Mouse (Mus musculus) spleen, adult 2 months (tissue): ENCODE measurements at regions not wholly inside any gene's neighbourhood (a gene's known extent, or its start where the extent isn't known, plus 50 kb on each side); places are given as distances from the start of the nearest gene placed in this dataset.

Experiments used
- DNase-seq, 2 experiments: peaks; one replicate each; pipeline versions ENCODE4 v3.0.0 to v3.0.0-alpha.2; 2012 to 2021; ENCODE audit warnings: low spot score in 2 of 2, low read depth in 1 of 2
- H3K27ac ChIP-seq: fragments of 200-500 bp; 2 replicates; pipeline ENCODE4 v1.5.1; 2012; ENCODE audit warnings: low read length, inconsistent platforms; ENCODE audit not compliant: insufficient read depth
- H3K27me3 ChIP-seq: fragments of 200-500 bp; 2 replicates; pipeline ENCODE4 v1.6.1; 2012; ENCODE audit warnings: mild to moderate bottlenecking, moderate library complexity, low read length, inconsistent platforms; ENCODE audit not compliant: control insufficient read depth, insufficient read depth
- H3K36me3 ChIP-seq: fragments of 200-500 bp; 2 replicates; pipeline ENCODE4 v1.6.1; 2012; ENCODE audit warnings: mild to moderate bottlenecking, low read length, inconsistent platforms; ENCODE audit not compliant: control insufficient read depth, insufficient read depth
- H3K4me1 ChIP-seq: fragments of 200-500 bp; 2 replicates; pipeline ENCODE4 v1.6.1; 2011; ENCODE audit warnings: inconsistent platforms; ENCODE audit not compliant: control insufficient read depth, insufficient read depth, insufficient read length
- H3K4me3 ChIP-seq: fragments of 200-500 bp; 2 replicates; pipeline ENCODE4 v1.5.1; 2011; ENCODE audit warnings: mild to moderate bottlenecking, inconsistent platforms; ENCODE audit not compliant: insufficient read depth, insufficient read length; ENCODE audit errors: extremely low read depth
- CTCF ChIP-seq: fragments of 200-500 bp; IDR thresholded peaks from 2 replicates; pipeline ENCODE4 v1.5.1; 2011; ENCODE audit warnings: mild to moderate bottlenecking, inconsistent platforms; ENCODE audit not compliant: insufficient read depth, insufficient read length, insufficient replicate concordance; ENCODE audit errors: extremely low read depth
- POLR2A ChIP-seq: fragments of 200-500 bp; IDR thresholded peaks from 2 replicates; pipeline ENCODE4 v1.6.1; 2011; ENCODE audit warnings: low read depth, low read length, inconsistent platforms
- WGBS: fragments of 180-500 bp; shearing (Covaris S2); methylation state at CpG from one replicate; pipeline ENCODE4 v1.1.7; 2018; 5-methylcytosine and 5-hydroxymethylcytosine counted together

GRCm38 (mm10) chr9:32868936-32869335, 232.9 kb downstream of the Ets1 start:
- DNase-seq: no peak
- Histone ChIP-seq H3K4me3 (no peak overlapping the region), H3K27me3 (no peaks in the 10 kb centered on the region), H3K4me1 (no peaks in the 10 kb centered on the region; the same call in 1 of the 2 replicates), H3K27ac (no peak overlapping the region), H3K36me3 (no peaks in the 10 kb centered on the region)
- WGBS: 90% methylated on average over 8 of the region's 8 CpGs
- TF ChIP-seq CTCF: no peak
- no peak for TF ChIP-seq POLR2A

GRCm38 (mm10) chr9:32874306-32874875, 238.4 kb downstream of the Ets1 start:
- TF ChIP-seq CTCF (no peak), POLR2A (no peak)
- no peak overlapping the region for H3K27ac ChIP-seq
- DNase-seq: no peak
- peaks cover 2% of the 10 kb centered on the region; the same call in 1 of the 2 replicates for H3K4me1 ChIP-seq
- no peaks in the 10 kb centered on the region for H3K27me3 ChIP-seq
- 80% methylated on average over 6 of the region's 6 CpGs for WGBS
- H3K4me3 ChIP-seq: no peak overlapping the region
- H3K36me3 ChIP-seq: no peaks in the 10 kb centered on the region

GRCm38 (mm10) chr9:32882819-32883587, 247.0 kb downstream of the Ets1 start:
- Histone ChIP-seq H3K4me1 (no peaks in the 10 kb centered on the region), H3K27ac (no peak overlapping the region), H3K36me3 (no peaks in the 10 kb centered on the region), H3K27me3 (no peaks in the 10 kb centered on the region), H3K4me3 (no peak overlapping the region)
- WGBS: 83% methylated on average over 7 of the region's 7 CpGs
- no peak for DNase-seq
- no peak for TF ChIP-seq CTCF
- no peak for TF ChIP-seq POLR2A

- 81% methylated on average over 6 of the region's 6 CpGs for WGBS
- no peak for DNase-seq
- TF ChIP-seq POLR2A (no peak), CTCF (no peak)
Measured at GRCm38 (mm10) chr9:32886008-32886650, 250.1 kb downstream of the Ets1 start.

DNA sequence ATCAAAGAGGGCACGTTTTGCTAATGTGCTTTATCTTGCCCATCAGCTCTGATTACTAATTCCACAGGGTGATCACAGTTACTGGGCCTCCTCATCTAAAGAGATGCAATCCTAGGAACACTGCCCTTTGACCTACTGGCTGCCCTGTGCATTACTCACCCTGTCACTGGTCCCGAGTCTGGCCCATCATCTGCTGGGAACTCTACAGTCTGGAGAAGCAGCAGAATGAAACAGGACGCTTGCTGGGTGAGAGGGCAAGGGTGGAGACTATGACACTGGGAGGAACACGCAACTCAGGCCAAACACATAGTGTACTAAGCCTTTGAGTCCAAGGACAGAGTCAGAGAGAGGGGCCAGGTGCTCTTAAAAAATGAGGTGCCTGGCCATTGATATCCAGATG, 263.8 kb downstream of the Ets1 start:
- Histone ChIP-seq H3K4me3 (no peak overlapping the region), H3K27me3 (no peaks in the 10 kb centered on the region), H3K27ac (no peak overlapping the region), H3K4me1 (no peaks in the 10 kb centered on the region), H3K36me3 (no peaks in the 10 kb centered on the region)
- no peak for TF ChIP-seq CTCF
- TF ChIP-seq POLR2A: no peak
- no peak for DNase-seq
- WGBS: 73% methylated on average over 4 of the region's 4 CpGs

More at GRCm38 (mm10) chr9:32886008-32886650, 250.1 kb downstream of the Ets1 start:
- Histone ChIP-seq H3K27me3 (no peaks in the 10 kb centered on the region), H3K27ac (no peak overlapping the region), H3K36me3 (no peaks in the 10 kb centered on the region), H3K4me3 (no peak overlapping the region), H3K4me1 (no peaks in the 10 kb centered on the region)

DNA sequence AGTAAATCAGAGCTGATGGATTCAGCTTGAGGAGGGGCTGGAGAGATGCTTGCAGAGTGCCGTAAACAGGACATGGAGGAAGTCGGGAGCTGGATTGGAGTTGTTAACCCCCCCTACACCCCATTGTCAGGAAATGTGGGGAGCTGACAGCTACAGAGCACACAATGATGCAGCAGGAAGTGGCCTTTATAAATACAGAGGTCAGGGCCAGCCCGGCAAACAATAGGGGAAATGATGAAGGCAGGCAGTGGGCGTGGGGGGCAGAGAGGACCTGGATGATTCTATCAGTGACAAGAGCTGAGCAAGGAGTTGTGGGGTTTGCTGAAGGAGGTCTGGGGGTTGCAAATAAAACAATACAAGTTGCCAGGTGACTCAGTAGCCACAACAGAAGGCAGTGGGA, 265.3 kb downstream of the Ets1 start:
- WGBS: 55% methylated on average over 4 of the region's 4 CpGs
- Histone ChIP-seq H3K4me3 (no peak overlapping the region), H3K4me1 (peaks cover 3% of the 10 kb centered on the region), H3K27ac (no peak overlapping the region), H3K36me3 (no peaks in the 10 kb centered on the region), H3K27me3 (no peaks in the 10 kb centered on the region)
- no peak for DNase-seq
- TF ChIP-seq CTCF (no peak), POLR2A (no peak)
